Mouse (Mus musculus): Measurements from ENCODE around the gene Gm20696.

Gm20696 gene

DNA sequence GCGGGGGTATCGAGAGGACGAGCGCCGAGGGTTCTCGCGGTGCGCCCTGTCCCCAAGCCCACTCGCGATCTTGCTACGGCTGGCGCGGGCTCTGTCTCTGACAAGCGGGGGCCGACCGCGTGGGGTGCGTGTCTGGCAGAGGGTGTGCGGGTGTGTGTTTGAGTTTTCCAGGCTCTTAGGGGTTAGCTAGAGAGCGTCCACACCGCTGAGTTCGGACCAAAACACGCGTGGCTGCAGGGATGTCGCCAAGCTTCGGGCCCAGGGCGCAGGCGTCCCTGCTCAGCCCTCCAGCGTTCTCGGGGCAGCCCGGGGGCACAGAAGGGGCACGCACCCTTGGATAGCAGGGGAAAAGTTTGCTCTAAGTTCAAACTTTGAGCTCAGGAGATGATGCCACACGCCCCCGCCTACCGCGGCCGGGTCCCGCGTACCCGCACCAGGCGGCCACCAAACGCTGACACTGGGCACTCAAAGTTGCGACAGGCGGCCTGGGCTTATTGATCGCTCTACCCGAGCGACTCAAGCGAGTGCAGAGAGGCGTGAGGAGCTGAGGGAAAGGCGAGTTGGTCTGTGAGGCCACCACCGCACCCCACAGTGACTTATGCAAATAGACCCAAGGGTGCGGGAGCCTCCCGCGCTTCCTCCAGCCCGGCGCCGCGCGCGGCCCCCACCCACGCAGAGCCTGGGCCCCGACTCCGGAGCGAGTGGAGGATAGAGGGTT is 144.8 kb downstream of the Gm20696 start:
- DNase-seq (ENCODE audit: extremely low read depth, insufficient read length, low spot score): peak; percentile 77

DNA sequence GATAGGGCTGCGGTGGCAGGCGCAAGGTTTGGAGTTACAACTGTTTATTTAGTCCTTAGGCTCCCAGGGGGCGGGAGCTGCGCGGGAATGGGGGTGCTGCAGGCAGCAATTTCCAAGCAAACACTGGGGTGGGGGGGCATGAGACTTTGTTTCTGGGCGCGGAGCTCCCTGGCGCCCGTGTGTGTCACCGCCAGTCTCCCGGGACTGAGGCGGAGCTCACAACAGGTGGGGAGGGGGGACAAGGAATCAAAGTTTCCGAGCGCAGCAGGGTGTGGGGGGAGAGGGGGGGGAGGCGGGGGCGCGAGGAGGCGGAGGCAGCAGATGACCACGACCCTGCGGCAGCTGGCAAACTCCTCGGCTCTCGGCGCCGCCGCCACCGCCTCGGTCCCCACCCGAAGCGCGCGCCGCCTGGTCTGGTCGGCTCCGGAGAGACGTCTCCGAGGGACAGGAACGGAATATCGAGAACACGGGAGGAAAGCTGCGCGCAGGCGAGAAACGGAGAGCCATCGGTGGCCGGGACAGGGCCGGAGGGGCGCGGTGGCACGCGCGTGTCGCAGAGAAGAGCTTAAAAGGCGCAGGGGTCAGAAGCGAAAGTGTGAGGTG is 145.5 kb downstream of the Gm20696 start:
- DNase-seq (ENCODE audit: extremely low read depth, insufficient read length, low spot score): peak; percentile 84

DNA sequence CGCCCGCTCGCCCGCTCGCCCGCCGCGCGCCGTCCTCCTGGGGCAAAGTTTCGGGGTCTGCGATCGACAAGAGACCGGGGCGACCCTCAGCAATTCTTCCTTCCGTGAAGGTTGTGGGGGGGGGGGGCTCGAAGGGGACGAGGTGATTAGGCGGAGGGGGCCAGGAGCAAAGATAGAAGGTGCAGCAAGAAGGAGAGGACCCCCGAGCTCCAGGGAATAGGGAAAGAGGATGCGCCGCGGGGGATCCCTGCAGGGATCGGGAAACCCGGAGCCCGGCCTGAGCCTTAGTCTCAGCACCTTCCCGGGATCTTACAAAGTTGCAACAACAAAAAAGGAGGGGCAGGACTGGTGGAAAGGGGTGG is 145.9 kb downstream of the Gm20696 start:
- DNase-seq (ENCODE audit: extremely low read depth, insufficient read length, low spot score): no peak

DNA sequence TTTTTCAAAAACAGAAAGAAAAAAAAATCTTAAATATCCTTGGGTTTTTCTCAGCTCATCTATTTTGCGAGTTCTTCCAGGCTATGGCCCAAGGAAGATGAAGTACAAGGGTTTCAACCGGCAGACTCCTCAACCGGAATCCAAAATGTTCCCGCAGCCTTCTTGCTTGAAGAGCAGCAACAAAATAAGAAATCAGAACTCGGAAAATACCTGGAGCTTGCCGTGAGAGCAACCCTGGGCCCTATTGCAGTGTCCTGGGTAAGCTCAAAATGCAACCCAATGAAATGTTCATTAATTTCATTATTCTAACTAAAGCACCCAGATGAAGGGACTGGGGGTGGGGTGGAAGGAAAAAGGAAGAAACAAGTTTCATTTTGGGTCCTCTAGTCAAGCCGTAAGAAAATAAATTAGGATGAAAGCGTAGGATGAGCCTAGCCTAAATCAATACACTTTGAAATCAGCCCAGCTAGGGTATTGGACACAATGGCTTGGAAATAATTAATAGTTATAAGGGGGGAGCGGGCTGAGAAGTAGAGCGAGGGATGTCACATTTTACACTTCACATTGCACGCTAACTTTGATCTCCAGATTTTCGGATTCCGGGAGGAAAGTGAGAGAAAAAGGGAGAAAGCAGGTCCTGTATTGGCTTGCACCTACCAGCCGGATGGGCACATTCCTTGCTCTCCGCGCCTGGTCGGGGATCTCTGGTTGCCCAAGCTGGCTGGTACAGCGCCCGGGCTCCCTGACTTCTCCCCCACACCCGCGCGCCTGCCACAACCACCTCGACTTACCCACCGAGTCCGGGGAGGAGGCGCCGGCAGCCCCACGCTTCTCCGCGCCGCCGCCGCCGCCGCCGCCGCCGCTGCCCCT is 146.6 kb downstream of the Gm20696 start:
- DNase-seq (ENCODE audit: extremely low read depth, insufficient read length, low spot score): peak; percentile 58

DNA sequence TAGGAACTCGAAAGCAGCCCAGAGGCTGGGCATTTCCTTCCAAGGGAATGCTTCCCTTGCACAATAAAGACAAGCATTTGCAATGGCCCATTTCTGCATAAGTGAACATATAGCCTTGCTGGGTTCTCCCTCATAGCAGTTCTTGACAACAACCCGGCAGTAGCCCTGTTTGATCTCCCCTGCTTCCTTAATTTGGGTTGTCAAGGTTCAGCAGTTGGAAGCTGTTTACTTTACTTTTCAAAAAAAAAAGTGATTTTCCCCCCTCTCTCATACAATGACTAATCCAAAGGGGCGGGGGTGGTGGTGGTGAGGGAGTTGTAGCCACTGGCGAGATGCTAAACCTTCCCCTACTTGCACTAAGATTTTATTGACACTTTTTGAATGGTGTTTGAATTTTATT is 147.5 kb downstream of the Gm20696 start:
- peak; percentile 16 for DNase-seq (ENCODE audit: extremely low read depth, insufficient read length, low spot score)

DNA sequence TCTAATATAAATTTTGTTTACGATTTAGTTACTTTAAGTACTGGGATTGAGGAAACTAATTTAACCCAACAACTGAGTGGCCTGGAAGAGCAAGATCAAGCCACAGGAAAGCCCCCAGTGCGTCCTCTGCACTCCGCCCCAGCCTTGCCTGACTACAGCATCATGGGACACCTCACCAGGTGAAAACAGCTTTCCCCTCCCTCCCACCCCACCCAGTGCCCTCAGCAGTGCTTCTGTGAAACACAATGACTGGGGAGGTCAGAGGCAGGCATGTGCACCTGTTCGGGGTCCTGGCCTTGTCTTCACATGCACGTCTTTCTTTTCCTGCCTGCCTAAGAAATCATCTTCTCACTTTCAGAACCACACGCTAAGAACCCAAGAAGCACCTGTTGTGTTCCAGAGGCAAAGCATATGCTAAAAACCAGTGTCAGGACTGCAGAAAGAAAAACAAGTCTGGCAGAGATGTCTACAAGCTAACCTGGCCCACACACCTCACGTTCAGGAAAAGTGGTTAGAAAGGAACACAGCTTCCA is 150.9 kb downstream of the Gm20696 start:
- no peak for DNase-seq (ENCODE audit: extremely low read depth, insufficient read length, low spot score)

DNA sequence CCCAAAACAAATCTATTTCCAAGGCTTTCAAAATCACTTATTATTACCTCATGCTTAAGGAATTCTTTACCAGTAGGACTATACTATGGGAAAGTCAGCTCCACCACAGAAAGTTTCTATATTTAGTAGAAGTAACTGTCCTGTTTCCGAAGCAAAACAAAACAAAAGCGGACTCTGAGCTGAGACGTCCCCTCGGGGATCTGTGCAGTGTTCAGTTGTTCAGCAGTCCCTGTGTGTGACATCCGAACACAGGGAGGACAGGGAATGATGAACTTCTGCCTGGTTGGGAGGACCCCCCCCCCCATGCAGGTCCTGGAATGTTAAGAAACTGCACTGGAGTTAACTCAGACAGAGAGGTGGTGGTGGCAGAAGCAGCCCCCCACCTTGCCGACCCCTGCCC is 154.7 kb downstream of the Gm20696 start:
- DNase-seq (ENCODE audit: extremely low read depth, insufficient read length, low spot score): no peak

DNA sequence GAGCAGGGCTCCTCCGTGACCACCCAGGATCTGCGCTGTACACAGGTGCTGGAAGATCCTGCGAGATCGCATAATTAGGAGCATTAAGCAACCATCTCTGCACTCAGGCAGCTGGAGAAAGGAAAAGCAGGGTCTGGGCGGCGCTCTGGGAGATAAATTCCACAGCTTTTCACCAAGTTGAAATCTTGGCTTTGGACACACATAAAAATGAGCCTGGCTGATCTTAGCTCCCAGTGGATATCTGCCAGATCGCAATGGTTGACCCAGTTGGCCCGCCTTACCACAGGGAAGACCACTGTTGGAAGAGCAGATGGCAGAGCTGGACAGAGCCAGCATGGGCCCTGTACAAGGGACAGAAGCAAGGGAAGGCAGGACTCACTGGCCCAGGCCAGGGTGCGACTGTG is 157.4 kb downstream of the Gm20696 start:
- DNase-seq (ENCODE audit: extremely low read depth, insufficient read length, low spot score): no peak

DNA sequence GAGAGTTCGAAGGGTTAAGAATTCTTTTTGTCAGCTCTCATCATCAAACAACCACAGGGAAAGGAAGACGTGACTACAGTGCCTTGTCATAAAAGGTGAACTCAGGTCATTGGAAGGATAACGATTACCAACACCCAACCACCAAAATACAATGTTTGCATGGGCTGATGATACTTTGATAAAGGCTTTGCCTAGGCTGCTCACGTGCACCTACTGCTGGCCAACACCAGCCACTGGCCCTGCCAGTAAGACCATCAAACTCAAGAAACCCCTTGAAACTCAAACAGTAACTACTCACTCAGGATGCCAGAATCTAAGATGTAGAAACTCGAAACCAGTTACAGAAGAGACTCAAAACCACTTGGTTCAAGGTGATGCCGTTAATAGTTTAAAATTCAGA is 159.8 kb downstream of the Gm20696 start:
- DNase-seq (ENCODE audit: extremely low read depth, insufficient read length, low spot score): no peak

DNA sequence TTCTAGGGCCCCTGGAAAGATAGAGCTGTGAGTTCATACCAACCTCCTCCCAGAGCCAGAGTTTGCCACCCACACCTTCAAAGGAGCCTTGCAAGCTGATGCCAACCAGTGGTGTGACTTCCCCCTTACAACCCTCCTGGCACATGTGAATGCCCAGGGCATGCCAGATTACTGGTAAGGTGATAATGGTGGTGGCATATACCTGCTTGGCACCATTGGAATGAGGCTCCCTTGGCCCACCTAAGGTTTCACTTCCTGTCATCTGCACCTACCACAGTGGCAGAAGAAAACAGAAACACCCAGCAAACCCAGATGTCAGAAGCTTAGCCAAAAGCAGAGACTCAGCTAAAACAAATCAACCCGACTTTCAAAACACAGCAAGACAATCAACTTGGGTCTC is 162.9 kb downstream of the Gm20696 start:
- DNase-seq (ENCODE audit: extremely low read depth, insufficient read length, low spot score): no peak

DNA sequence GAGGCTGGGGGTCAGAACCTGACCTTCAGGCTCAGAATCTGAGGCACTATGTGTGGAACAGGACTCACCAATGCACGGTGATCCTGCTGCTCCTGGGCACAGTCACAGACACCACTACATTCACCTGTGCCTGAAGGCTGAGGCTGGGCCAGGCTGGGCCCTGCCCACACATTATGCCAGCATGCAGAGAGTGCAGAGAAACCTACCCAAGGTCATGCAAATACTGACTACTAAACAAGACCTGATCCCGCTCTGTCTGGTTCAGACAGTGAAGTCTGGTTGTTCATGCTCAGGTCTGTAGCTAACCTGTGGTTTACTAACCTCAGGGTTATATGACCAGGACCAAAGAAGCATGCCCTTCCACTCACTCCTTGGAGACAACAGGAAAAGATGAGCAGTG is 163.9 kb downstream of the Gm20696 start:
- no peak for DNase-seq (ENCODE audit: extremely low read depth, insufficient read length, low spot score)

DNA sequence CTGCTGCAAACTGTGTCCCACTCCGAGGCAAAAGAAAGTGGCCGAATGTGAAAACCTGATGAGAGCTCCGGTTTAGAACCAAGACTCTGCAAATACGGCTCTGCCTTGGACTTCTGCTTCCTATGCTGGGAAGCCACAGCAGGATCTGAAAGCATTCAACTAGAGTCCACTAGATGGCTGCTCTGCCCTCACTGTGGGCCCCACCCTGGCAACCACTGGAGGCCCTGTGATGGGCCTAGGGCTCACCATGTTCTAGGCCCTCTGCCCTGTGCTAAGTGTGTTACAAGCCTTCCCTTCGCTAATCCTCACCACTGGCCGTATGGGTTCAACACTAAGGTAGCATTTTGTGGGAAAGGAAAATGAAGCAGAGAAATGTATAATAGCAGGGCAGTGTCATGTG is 164.3 kb downstream of the Gm20696 start:
- DNase-seq (ENCODE audit: extremely low read depth, insufficient read length, low spot score): no peak

DNA sequence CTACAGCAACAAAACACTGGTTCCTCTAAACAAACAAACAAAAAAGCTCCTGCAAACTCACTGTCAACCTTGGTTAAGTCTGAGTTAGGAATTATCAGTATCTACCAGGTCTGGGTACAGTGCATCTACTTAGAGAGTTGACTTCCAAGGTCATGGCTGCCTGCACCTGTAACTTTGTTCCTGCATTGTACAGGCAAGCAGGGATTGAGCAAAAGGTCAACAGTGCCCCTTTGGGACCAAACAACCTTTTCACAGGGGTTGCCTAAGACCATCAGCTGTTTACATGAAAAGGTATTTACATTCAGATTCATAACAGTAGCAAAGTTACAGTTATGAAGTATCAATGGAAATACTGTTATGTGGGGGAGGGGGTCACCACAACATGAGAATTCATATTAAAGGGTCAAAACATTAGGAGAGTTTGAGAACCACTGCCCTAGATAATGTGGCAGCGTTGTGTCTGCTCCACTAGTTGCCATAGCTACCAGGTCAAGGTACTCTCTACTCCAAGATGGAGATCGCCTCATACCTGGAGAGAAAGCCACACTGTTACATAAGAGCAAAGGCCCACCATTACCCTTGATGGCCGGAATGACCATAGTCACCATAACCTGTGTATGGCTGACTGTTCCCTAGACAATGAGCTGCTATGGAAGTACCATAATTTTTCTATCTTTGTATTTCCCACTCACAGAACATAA is 165.9 kb downstream of the Gm20696 start:
- DNase-seq (ENCODE audit: extremely low read depth, insufficient read length, low spot score): no peak

DNA sequence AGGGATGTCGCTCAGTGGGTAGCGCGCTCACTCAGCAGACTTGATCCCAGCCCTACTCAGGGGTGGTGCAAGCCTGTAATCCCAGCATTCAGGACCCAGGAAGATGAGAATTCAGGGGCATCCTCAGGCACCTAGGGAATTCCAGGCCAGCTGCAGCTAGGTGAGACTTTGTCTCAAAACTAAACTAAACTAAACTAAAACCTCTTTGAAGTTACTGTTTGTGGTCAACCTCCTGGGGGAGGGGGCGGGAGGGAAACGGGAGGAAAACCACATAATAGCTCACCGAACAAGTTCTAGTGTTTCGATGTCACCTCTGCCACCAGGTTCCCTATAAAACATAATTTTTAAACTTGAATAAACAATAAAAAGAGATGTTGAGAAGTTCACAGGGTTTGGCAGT is 168.5 kb downstream of the Gm20696 start:
- no peak for DNase-seq (ENCODE audit: extremely low read depth, insufficient read length, low spot score)

DNA sequence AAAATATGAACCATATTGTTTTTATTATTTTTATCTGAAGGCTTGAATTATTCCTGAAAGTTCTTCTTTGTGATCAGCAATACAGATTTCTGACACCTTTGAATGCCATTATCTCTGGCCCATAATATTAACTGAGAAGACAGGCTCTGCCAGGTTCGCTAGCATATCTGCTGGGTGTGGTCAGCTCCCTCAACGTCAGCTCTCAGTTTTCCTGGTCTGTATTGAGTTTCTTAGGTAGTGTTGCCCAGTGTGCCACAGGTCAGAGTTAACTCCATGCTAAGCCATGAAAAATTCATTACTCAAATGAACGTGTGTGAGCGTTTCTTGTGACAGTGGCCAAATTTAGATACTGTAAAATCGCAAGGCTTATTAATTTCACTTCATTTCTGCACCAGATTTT is 170.5 kb downstream of the Gm20696 start:
- no peak for DNase-seq (ENCODE audit: extremely low read depth, insufficient read length, low spot score)

DNA sequence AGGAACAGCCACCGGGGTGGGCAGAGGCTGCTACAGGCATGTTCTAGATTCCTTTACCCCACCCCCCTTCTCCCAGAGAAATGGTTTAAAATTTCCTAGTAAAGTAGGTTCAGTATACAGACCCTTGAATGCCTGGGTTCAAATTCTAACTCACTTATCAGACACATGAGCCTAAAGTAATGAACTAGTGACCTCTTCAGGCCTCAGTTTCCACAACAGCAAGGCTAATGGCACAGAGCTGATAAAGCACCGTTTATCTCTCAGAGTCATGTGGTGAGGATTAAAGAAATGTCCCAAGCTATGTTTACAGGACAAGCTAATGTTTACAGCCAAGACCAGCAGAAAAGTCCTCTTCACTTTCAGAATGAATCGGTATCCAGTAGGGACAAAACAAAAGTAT is 173.7 kb downstream of the Gm20696 start:
- no peak for DNase-seq (ENCODE audit: extremely low read depth, insufficient read length, low spot score)

DNA sequence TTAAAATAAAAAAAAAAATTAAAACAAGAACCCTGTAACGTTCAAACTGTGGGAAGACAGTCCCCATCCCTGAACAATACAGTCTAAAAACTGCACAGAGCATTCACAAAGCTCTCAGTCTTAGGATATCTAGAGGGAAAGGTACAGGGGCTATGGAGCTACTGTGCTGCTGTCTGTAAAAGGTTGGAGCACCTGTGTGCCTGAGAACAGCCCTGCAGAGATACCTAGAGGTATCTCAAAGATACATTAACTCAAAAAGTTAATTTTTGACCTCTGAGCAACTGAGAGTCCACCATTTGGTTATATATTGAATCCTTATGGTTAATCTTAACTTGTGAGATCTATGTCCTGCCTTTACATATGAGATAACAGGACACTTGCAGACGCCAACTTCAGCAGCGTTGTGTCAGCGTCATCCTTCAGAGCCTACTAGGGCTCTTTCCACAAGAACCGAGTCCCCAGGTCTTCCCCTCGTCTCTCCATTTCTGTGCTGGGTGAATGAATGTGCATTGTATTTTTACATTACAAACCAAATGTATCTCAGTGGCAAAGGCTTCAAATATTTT is 174.5 kb downstream of the Gm20696 start:
- DNase-seq (ENCODE audit: extremely low read depth, insufficient read length, low spot score): no peak

DNA sequence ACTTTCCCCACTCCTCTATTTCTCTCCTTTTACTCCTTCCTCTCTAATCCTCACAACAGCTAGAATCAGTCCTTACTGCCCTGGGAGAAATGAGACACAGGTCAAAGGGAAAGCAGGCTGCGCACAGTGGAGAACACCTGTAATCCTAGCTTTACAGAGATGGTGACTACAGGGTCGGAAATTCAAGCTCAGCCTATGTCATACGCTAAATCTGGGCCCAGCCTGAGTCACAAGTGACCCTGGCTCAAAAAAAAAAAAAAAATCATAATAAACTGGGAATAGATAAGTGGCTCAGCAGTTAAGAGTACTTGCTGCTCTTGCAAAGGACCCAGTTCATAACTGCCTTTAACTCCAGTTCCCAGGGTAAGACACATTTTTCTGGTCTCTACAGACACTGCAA is 175.5 kb downstream of the Gm20696 start:
- no peak for DNase-seq (ENCODE audit: extremely low read depth, insufficient read length, low spot score)

DNA sequence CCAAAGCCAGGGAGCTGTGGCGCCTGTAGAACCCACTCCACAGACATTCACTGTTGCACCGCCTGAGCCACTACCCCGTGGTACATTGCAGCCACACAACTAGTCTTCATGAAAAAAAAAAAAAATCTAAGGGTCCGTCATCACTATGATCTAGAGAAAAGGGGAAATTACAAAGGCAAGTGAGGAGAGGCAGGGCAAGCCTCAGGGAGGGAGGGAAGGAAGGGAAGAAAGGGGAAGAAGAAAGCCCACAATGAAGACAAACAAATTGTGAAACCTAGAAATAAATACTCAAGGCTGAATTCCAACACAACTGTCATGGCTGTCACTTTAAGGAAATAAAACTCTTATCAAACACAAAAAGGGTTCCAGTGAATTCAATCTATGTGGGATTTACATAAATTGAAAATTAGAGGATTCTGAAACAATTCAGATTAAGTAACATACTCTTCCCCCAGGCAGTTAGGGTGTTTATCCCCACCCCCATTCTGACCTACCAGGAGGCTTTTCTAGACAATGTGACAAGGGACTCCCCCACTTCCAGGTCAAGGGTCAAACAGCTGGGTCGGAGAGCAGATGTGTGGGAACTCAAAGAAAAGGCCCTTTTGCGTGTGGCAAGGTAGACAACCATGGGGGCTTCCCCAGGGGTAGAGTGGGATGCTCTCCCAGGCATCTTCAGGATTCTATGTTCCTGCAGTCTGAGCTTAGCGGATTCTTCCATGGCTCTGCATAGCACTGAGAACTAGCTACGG is 176.5 kb downstream of the Gm20696 start:
- DNase-seq (ENCODE audit: extremely low read depth, insufficient read length, low spot score): no peak

DNA sequence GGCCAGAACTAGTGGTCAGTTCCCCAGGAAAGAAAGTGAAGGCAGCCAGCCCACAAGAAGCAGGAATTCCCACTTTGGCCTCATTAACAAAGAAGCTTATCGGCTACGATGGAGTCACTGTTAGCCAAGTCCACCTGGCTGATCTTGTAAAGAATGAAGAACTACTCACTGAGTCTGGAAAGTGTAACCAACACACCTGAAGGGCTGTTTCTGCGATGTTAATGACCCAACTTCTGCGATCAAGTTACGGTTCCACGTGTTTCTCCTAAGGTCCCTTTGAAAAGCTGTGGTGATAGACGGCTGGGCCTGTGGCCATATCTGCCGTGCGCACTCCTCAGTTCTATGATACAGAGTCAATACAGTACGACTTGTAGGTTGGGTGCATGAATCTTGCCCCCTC is 177.2 kb downstream of the Gm20696 start:
- no peak for DNase-seq (ENCODE audit: extremely low read depth, insufficient read length, low spot score)
